Mouse (Mus musculus) embryonic facial prominence, embryonic 14.5 days (tissue): Measurements from ENCODE around the gene Hsd11b2. TPM values are rescaled to one million over a fixed set of nuclear protein-coding genes. Genes with fewer than 3 reads are reported as not detected.
A peak's percentile ranks its signal among the peaks of the same experiment; 100 is the strongest.

Experiments used
- ATAC-seq: fragments of 200-750 bp; cut with Nextera tagmentation; 2 replicates; pipeline ENCODE4 v1.8.0; 2017; ENCODE audit warnings: low read depth, moderate number of reproducible peaks, moderate TSS enrichment
- DNase-seq: peaks from one replicate; pipeline ENCODE4 v3.0.0-alpha.2; 2015; ENCODE audit warnings: low spot score
- H3K27ac ChIP-seq: fragments of 300-500 bp; sonication (generic); replicated peaks from 2 replicates; pipeline ENCODE4 v1.5.1; 2014; ENCODE audit warnings: low read depth, mild to moderate bottlenecking, low read length, moderate library complexity
- H3K27me3 ChIP-seq: fragments of 300-500 bp; sonication (generic); replicated peaks from 2 replicates; pipeline ENCODE4 v1.6.1; 2014; ENCODE audit warnings: low read length; ENCODE audit not compliant: control insufficient read depth, insufficient read depth
- H3K36me3 ChIP-seq: fragments of 300-500 bp; sonication (generic); 2 replicates; pipeline ENCODE4 v1.6.1; 2014; ENCODE audit warnings: low read length, mixed read lengths; ENCODE audit not compliant: control insufficient read depth, insufficient read depth
- H3K4me1 ChIP-seq: fragments of 300-500 bp; sonication (generic); 2 replicates; pipeline ENCODE4 v1.6.1; 2014; ENCODE audit warnings: antibody characterized with exemption, low read length; ENCODE audit not compliant: control insufficient read depth, insufficient read depth
- H3K4me2 ChIP-seq: fragments of 300-500 bp; sonication (generic); 2 replicates; pipeline ENCODE4 v1.6.1; 2014; ENCODE audit warnings: low read depth, mild to moderate bottlenecking, low read length, moderate library complexity, mixed read lengths
- H3K4me3 ChIP-seq: fragments of 300-500 bp; sonication (generic); 2 replicates; pipeline ENCODE4 v1.5.1; 2014; ENCODE audit warnings: low read depth, mild to moderate bottlenecking, low read length
- H3K9ac ChIP-seq: fragments of 300-500 bp; sonication (generic); 2 replicates; pipeline ENCODE4 v1.6.1; 2014; ENCODE audit warnings: low read depth, mild to moderate bottlenecking, low read length, moderate library complexity, mixed read lengths
- H3K9me3 ChIP-seq: fragments of 300-500 bp; sonication (generic); 2 replicates; pipeline ENCODE4 v1.6.1; 2016; ENCODE audit warnings: low read length; ENCODE audit not compliant: control insufficient read depth
- WGBS: fragments of 180-500 bp; shearing (Covaris S2); extraction: QIAGEN DNeasy Blood & Tissue Kit; methylation state at CpG from one replicate; pipeline ENCODE4 v1.1.7; 2014; 5-methylcytosine and 5-hydroxymethylcytosine counted together
- polyA plus RNA-seq: library from polyadenylated mRNA; unstranded; fragments of >200 nt; fragmentation: Nextera tagmentation; extraction: Ambion mirVana; gene quantifications from 2 replicates; pipeline ENCODE4 v1.2.1, GENCODE M21; 2014

Gene Hsd11b2
- polyA plus RNA-seq, 1 experiment from 2014 or later = 1.1 TPM

DNA sequence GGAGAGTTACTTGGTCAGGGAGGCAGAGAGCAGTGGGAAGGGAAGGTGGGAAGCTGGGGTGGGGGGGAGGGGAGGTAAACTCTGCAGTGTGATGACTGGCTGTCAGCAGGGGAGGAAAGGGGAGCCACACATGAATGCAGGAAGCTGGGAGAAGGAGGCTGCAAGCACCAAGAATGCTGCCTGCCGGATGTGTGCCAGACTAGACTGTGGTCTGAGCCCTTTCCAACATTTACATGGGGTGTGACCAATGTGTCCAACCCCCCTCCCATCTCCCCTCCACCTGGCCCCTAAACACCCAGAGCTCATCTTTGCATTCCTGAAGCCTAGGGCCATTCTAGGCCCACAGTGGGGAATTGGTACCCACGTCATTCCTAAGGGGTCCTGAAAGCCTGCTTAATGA lies 37.5 kb upstream of the Hsd11b2 start:
- Histone ChIP-seq H3K27ac (no peak overlapping the region), H3K4me3 (no peak overlapping the region), H3K36me3 (peaks cover 38% of the 10 kb centered on the region), H3K27me3 (no peaks in the 10 kb centered on the region), H3K9ac (no peak overlapping the region), H3K9me3 (no peaks in the 10 kb centered on the region), H3K4me1 (peaks cover 11% of the 10 kb centered on the region), H3K4me2 (no peak overlapping the region)
- WGBS = 47% methylated on average over 2 of the region's 2 CpGs
- no peak for ATAC-seq
- DNase-seq = no peak

DNA sequence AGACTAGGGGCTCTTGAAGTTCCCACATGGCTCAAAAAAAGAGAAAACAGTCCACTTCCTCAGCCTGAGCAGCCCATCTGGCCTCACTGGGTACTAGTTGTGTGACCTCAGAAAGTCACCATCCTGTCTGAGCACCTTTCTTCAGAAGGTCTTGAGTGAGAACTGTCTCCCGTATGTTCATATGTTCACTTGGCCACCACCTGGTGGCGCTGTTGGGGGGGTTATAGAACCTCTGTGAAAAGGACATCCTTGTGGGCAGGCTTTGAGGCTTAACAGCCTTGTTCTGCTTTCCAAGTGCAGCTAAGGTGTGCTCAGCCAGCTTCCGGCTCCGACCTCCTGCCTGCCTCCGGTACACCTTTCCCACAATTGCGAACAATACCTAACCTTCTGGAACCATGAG lies 37.1 kb upstream of the Hsd11b2 start:
- Histone ChIP-seq H3K27me3 (no peaks in the 10 kb centered on the region), H3K4me2 (no peak overlapping the region), H3K36me3 (peaks cover 36% of the 10 kb centered on the region), H3K4me3 (no peak overlapping the region), H3K9me3 (no peaks in the 10 kb centered on the region), H3K27ac (no peak overlapping the region), H3K4me1 (peaks cover 11% of the 10 kb centered on the region), H3K9ac (no peak overlapping the region)
- 66% methylated on average over 6 of the region's 6 CpGs for WGBS
- DNase-seq (no peak), ATAC-seq (no peak)

DNA sequence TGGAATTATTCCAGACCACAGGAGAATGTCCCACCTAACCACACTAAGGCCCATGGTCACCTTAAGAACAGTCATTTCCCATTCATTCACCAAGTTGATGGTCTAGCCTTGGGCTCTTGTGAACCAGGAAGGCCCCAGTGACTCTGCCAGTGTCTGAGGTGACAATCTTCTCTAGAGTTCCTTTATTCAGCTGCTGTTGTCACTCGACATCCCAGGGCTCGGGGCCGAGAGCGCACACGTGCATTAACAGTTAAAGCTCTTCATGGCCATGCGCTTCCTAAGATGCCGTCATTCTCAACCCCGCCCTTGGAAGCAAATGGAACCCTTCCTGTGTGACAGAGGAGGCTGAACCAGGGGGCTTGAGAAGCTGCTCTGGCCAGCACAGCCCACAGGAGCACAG lies 36.4 kb upstream of the Hsd11b2 start:
- ATAC-seq = no peak
- no peak overlapping the region for H3K4me3 ChIP-seq
- peaks cover 38% of the 10 kb centered on the region for H3K36me3 ChIP-seq
- no peak overlapping the region for H3K4me2 ChIP-seq
- WGBS = 83% methylated on average over 8 of the region's 8 CpGs
- no peak for DNase-seq
- H3K9ac ChIP-seq = no peak overlapping the region
- no peaks in the 10 kb centered on the region for H3K9me3 ChIP-seq
- no peak overlapping the region for H3K27ac ChIP-seq
- peaks cover 11% of the 10 kb centered on the region for H3K4me1 ChIP-seq
- no peaks in the 10 kb centered on the region for H3K27me3 ChIP-seq

DNA sequence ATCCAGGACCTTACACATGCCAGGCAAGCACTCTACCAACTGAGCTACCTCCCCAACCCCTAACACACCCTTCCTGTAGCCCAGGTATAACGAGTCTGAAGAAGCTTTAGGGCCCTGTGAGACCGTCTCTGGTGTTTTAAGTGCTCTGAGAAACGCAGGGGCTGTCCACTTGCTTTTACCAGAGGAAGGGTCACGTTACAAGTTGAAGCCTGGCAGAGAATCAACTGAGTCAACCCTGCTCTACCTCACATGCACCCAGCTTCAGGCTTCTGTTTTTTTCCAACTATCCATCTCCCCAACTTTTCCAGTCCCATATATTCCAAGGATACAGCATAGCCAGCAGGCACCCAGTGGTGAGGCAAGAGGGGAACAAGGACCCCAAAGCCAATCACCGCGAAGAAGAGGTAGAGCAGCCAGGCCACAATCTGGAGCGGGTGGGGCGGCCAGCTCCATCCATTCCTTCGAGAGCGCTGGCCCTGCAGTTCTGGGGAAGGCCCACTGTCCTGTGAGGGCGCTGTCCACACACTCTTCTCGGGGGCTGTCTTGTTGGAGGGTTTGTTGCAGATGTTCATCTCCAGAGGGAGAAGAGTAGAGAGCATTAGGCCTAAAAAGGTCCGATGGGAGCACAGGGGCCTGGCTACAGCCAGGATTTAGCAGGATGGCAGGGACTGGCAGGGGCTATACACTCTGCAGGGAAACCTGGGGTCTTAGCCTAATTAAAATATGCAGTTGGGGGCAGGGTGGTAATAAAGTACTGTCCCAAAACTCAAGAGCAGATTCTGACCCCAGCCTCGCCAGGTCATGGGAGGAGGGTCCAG lies 35.1 kb upstream of the Hsd11b2 start:
- Histone ChIP-seq H3K36me3 (peaks cover 37% of the 10 kb centered on the region), H3K9ac (no peak overlapping the region), H3K4me3 (no peak overlapping the region), H3K27ac (peak overlapping the region; percentile 39), H3K9me3 (no peaks in the 10 kb centered on the region), H3K4me2 (no peak overlapping the region), H3K4me1 (peaks cover 11% of the 10 kb centered on the region), H3K27me3 (no peaks in the 10 kb centered on the region)
- WGBS = 25% methylated on average over 14 of the region's 14 CpGs
- peak; percentile 68 for DNase-seq
- 0 out of 2 replicates have a peak, but pooled peaks have one; percentile 62 for ATAC-seq

DNA sequence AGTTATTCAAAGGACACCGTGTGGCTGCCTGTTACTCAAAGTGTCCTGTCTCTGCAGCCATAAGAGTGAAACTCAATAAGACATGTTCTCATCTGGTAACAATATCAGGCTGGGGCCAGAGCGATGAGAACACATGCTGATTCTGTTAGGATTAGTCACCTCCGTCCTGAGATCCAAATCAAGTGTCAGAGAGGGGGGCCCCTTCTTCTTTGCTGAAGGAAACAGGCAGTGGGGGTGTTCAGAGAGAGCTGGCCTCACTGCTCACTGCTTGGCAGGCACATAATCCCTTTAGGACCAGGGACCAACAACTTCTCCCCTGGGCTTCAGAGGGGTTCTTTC lies 34.6 kb upstream of the Hsd11b2 start:
- ATAC-seq (peak; percentile 50; the same call in 1 of the 2 replicates), DNase-seq (peak; percentile 51)
- Histone ChIP-seq H3K36me3 (peaks cover 31% of the 10 kb centered on the region), H3K9ac (no peak overlapping the region), H3K4me3 (no peak overlapping the region), H3K9me3 (no peaks in the 10 kb centered on the region), H3K4me1 (peaks cover 11% of the 10 kb centered on the region), H3K27me3 (no peaks in the 10 kb centered on the region), H3K4me2 (no peak overlapping the region), H3K27ac (peak overlapping the region; percentile 1; the same call in 1 of the 2 replicates)
- WGBS = 20% methylated on average over 3 of the region's 3 CpGs

DNA sequence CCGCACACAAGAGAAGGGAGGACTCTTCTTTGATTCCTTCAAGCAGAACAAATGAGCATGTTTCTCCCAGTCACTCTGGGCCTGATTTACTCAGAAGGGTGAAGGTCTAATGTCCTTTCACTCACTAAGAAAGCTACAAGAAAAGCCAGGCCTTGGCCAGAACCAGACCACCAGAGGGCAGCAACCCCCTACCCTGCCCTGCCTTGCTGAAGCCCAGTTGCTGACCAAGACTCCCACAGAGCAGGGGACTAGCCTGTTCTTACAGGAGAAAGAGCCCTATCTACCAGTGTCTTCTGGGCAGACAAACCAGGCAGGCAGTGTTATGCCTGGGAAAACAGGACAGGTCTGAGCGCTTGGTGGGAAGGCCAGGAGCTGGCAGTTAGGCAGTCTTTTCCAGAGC lies 34.2 kb upstream of the Hsd11b2 start:
- no peaks in the 10 kb centered on the region for H3K27me3 ChIP-seq
- peak overlapping the region; percentile 1; the same call in 1 of the 2 replicates for H3K27ac ChIP-seq
- no peak overlapping the region for H3K4me3 ChIP-seq
- no peaks in the 10 kb centered on the region for H3K9me3 ChIP-seq
- ATAC-seq = peak; percentile 71
- no peak overlapping the region for H3K4me2 ChIP-seq
- peaks cover 30% of the 10 kb centered on the region for H3K36me3 ChIP-seq
- DNase-seq = peak; percentile 64
- 23% methylated on average over 2 of the region's 2 CpGs for WGBS
- H3K4me1 ChIP-seq = peaks cover 11% of the 10 kb centered on the region
- no peak overlapping the region for H3K9ac ChIP-seq

DNA sequence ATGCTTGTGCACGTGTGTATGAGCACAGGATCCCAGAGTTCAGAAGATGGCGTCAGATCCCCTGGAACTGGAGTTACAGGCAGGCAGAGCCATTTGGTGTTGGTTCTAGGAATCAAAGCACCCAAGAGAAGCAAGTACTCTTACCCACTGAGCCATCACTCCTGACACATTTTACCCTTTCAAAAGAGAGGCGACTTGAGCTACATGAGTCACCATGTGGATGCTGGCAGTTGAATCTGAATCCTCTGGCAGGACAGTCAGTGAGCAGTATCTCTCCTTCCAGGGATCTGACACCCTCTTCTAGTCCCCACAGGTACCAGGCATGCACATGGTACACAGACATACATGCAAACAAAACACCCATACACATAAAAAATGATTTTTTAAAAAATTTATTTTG lies 30.5 kb upstream of the Hsd11b2 start:
- Histone ChIP-seq H3K27ac (no peak overlapping the region), H3K9ac (no peak overlapping the region), H3K4me3 (no peak overlapping the region), H3K9me3 (no peaks in the 10 kb centered on the region), H3K4me1 (peaks cover 13% of the 10 kb centered on the region), H3K36me3 (peaks cover 13% of the 10 kb centered on the region; the same call in 1 of the 2 replicates), H3K27me3 (no peaks in the 10 kb centered on the region), H3K4me2 (no peak overlapping the region)
- 72% methylated on average over 3 of the region's 3 CpGs for WGBS
- DNase-seq (no peak), ATAC-seq (no peak)

DNA sequence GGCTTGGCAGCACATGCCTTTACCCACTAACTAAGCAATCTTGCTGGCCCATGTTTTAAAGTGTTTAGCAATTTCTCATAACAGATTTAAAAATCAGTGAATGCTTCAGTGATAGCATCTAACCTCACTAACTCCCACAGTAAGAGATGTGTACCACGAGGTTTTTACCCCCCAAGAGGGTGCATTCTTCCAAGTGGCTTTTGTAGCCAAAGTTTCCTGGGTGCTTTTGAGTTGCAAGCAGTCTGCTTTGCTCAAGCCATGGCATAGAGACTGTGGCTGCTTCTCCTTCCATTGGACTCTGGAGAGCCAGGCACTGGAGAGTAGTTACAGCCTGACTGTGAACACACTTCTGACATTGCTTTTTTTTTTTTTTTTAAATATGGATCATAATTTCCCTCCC lies 29.3 kb upstream of the Hsd11b2 start:
- 53% methylated on average over 1 of the region's 1 CpGs for WGBS
- DNase-seq (no peak), ATAC-seq (no peak)
- no peaks in the 10 kb centered on the region for H3K27me3 ChIP-seq
- H3K4me2 ChIP-seq = no peak overlapping the region
- no peak overlapping the region for H3K4me3 ChIP-seq
- no peak overlapping the region for H3K9ac ChIP-seq
- H3K27ac ChIP-seq = no peak overlapping the region
- H3K36me3 ChIP-seq = peaks cover 8% of the 10 kb centered on the region; the same call in 1 of the 2 replicates
- H3K4me1 ChIP-seq = 0 out of 2 replicates have a peak, but pooled peaks cover 5% of the 10 kb centered on the region
- no peaks in the 10 kb centered on the region for H3K9me3 ChIP-seq

DNA sequence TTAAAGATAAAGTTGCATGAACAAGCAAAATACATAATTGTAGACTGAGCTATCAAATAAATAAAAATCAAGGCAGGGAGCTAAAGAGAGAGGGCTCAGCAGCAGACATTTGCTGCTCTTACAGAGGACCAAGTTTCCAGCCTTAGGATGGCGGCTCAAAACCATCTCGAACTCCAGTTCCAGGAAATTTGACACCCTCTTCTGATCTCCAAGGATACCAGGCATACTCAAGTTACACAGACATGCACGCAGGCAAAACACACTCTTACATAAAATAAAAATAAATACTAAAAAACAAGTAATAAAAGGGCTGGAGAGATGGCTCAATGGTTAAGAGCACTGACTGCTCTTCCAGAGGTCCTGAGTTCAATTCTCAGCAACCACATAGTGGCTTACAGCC lies 25.1 kb upstream of the Hsd11b2 start:
- WGBS = 14% methylated on average over 3 of the region's 3 CpGs
- ATAC-seq (no peak), DNase-seq (peak; percentile 43)
- H3K9me3 ChIP-seq = no peaks in the 10 kb centered on the region
- H3K27me3 ChIP-seq = no peaks in the 10 kb centered on the region
- H3K4me1 ChIP-seq = peaks cover 18% of the 10 kb centered on the region
- no peak overlapping the region for H3K4me2 ChIP-seq
- peak overlapping the region; percentile 8; the same call in 1 of the 2 replicates for H3K27ac ChIP-seq
- no peak overlapping the region for H3K4me3 ChIP-seq
- H3K36me3 ChIP-seq = no peaks in the 10 kb centered on the region
- H3K9ac ChIP-seq = no peak overlapping the region
